Mouse (Mus musculus): ENCODE data around the gene Adamts3. TPM values are rescaled to one million over a fixed set of nuclear protein-coding genes. Genes with fewer than 3 reads are reported as not detected.

Adamts3 gene
- total and polyA plus RNA-seq, 3 experiments = 11.4 to 15.7 TPM; not detected in 1

- TF ChIP-seq USF2 (IDR thresholded peaks at IDR 0.05; ENCODE audit: borderline replicate concordance in 1 of 2, insufficient read depth in 1 of 2, low read depth in 1 of 2, low read length in 2 of 2) (no peak), JUND (IDR thresholded peaks at IDR 0.05; ENCODE audit: low read depth, low read length) (no peak), NRF1 (IDR thresholded peaks at IDR 0.05; ENCODE audit: insufficient read depth, low read depth, low read length, poor library complexity, severe bottlenecking) (no peak), ZNF384 (IDR thresholded peaks at IDR 0.05; ENCODE audit: low read depth, low read length) (no peak), USF1 (IDR thresholded peaks at IDR 0.05; ENCODE audit: low read depth, low read length) (no peak), ETS1 (IDR thresholded peaks at IDR 0.05; ENCODE audit: low read depth, low read length) (no peak), SIN3A (IDR thresholded peaks at IDR 0.05; ENCODE audit: low read length) (no peak), UBTF (IDR thresholded peaks at IDR 0.05; ENCODE audit: borderline replicate concordance, insufficient read depth, low read depth, low read length) (no peak), RCOR1 (IDR thresholded peaks at IDR 0.05; ENCODE audit: low read depth, low read length) (no peak), MAFK (IDR thresholded peaks at IDR 0.05; ENCODE audit: borderline replicate concordance, low read depth, low read length) (no peak), ZC3H11A (IDR thresholded peaks at IDR 0.05; ENCODE audit: low read depth, low read length) (no peak), ZMIZ1 (IDR thresholded peaks at IDR 0.05; ENCODE audit: low read depth, low read length) (no peak), MXI1 (IDR thresholded peaks at IDR 0.05; ENCODE audit: low read depth, low read length) (no peak), POLR2AphosphoS2 (IDR thresholded peaks at IDR 0.05; ENCODE audit: low read length) (no peak), HCFC1 (IDR thresholded peaks at IDR 0.05; ENCODE audit: low read depth, low read length) (no peak), TCF12 (IDR thresholded peaks at IDR 0.05; ENCODE audit: low read depth, low read length) (no peak), EP300 (IDR thresholded peaks at IDR 0.05; ENCODE audit: low read depth in 1 of 2, low read length in 2 of 2) (no peak), ZKSCAN1 (IDR thresholded peaks at IDR 0.05; ENCODE audit: low read depth, low read length) (no peak)
- H3K9ac ChIP-seq (ENCODE audit: control insufficient read depth, low read depth, low read length, poor library complexity, severe bottlenecking) = no peak overlapping the region
- peaks cover 0 to 1% of the 10 kb centered on the region in 2 experiments; a peak in 1 of 4 replicates for H3K27me3 ChIP-seq (ENCODE audit: control insufficient read depth in 1 of 2, insufficient read depth in 2 of 2, low read length in 2 of 2)
- no peaks in the 10 kb centered on the region for H3K9me3 ChIP-seq (replicated peaks; ENCODE audit: insufficient read depth, low read length)
- no peaks in the 10 kb centered on the region for H3K36me3 ChIP-seq (ENCODE audit: control insufficient read depth in 1 of 2, insufficient read depth in 2 of 2, low read length in 2 of 2)
- no peaks in the 10 kb centered on the region for H3K79me2 ChIP-seq (ENCODE audit: control insufficient read depth, insufficient read depth, low read length, poor library complexity)
- H3K4me3 ChIP-seq (ENCODE audit: control insufficient read depth in 1 of 2, insufficient read depth in 1 of 2, low read depth in 2 of 2, low read length in 2 of 2) = no peak overlapping the region
- H3K27ac ChIP-seq (ENCODE audit: control insufficient read depth, low read depth, low read length) = no peak overlapping the region
- DNase-seq (ENCODE audit: low read depth, low spot score) = no peak
- no peaks in the 10 kb centered on the region for H3K4me1 ChIP-seq (ENCODE audit: control insufficient read depth in 1 of 2, insufficient read depth in 2 of 2, low read length in 2 of 2)
Measured at GRCm38 (mm10) chr5:89906884-89907431, 23.8 kb upstream of the Adamts3 start.

GRCm38 (mm10) chr5:89901026-89901425, 17.9 kb upstream of the Adamts3 start:
- Histone ChIP-seq H3K36me3 (ENCODE audit: control insufficient read depth in 1 of 2, insufficient read depth in 2 of 2, low read length in 2 of 2) (no peaks in the 10 kb centered on the region), H3K27me3 (ENCODE audit: control insufficient read depth in 1 of 2, insufficient read depth in 2 of 2, low read length in 2 of 2) (no peaks in the 10 kb centered on the region; a peak in 1 of 4 replicates), H3K4me1 (ENCODE audit: control insufficient read depth in 1 of 2, insufficient read depth in 2 of 2, low read length in 2 of 2) (no peaks in the 10 kb centered on the region), H3K4me3 (ENCODE audit: control insufficient read depth in 1 of 2, insufficient read depth in 1 of 2, low read depth in 2 of 2, low read length in 2 of 2) (no peak overlapping the region), H3K79me2 (ENCODE audit: control insufficient read depth, insufficient read depth, low read length, poor library complexity) (no peaks in the 10 kb centered on the region), H3K9me3 (replicated peaks; ENCODE audit: insufficient read depth, low read length) (no peaks in the 10 kb centered on the region), H3K9ac (ENCODE audit: control insufficient read depth, low read depth, low read length, poor library complexity, severe bottlenecking) (no peak overlapping the region), H3K27ac (ENCODE audit: control insufficient read depth, low read depth, low read length) (no peak overlapping the region)
- no peak for DNase-seq (ENCODE audit: low read depth, low spot score)
- TF ChIP-seq NRF1 (IDR thresholded peaks at IDR 0.05; ENCODE audit: insufficient read depth, low read depth, low read length, poor library complexity, severe bottlenecking) (no peak), E2F4 (IDR thresholded peaks at IDR 0.05; ENCODE audit: borderline replicate concordance, low read depth, low read length) (no peak), BHLHE40 (IDR thresholded peaks at IDR 0.05; ENCODE audit: borderline replicate concordance, low read depth, low read length) (no peak), HCFC1 (IDR thresholded peaks at IDR 0.05; ENCODE audit: low read depth, low read length) (no peak), RCOR1 (IDR thresholded peaks at IDR 0.05; ENCODE audit: low read depth, low read length) (no peak), ELF1 (IDR thresholded peaks at IDR 0.05; ENCODE audit: low read depth, low read length) (no peak), MAFK (IDR thresholded peaks at IDR 0.05; ENCODE audit: borderline replicate concordance, low read depth, low read length) (no peak), EP300 (IDR thresholded peaks at IDR 0.05; ENCODE audit: low read depth in 1 of 2, low read length in 2 of 2) (no peak), GATA1 (IDR thresholded peaks at IDR 0.05; ENCODE audit: low read depth, low read length) (no peak), ZC3H11A (IDR thresholded peaks at IDR 0.05; ENCODE audit: low read depth, low read length) (no peak), POLR2AphosphoS2 (IDR thresholded peaks at IDR 0.05; ENCODE audit: low read length) (no peak), ETS1 (IDR thresholded peaks at IDR 0.05; ENCODE audit: low read depth, low read length) (no peak), ZKSCAN1 (IDR thresholded peaks at IDR 0.05; ENCODE audit: low read depth, low read length) (no peak), CHD2 (IDR thresholded peaks at IDR 0.05; ENCODE audit: low read length) (no peak), ZMIZ1 (IDR thresholded peaks at IDR 0.05; ENCODE audit: low read depth, low read length) (no peak), MYC (IDR thresholded peaks at IDR 0.05; ENCODE audit: low read depth, low read length) (no peak)

Data from MEL (cell line).